Mouse (Mus musculus) hindbrain, embryonic 13.5 days (tissue): Measurements from ENCODE around the gene Bend6. TPM values are rescaled to one million over a fixed set of nuclear protein-coding genes. Genes with fewer than 3 reads are reported as not detected.

Experiments
- ATAC-seq: fragments of 200-750 bp; cut with Nextera tagmentation; 2 replicates; pipeline ENCODE4 v1.8.0; 2017; ENCODE audit warnings: moderate TSS enrichment; ENCODE audit not compliant: low FRiP score
- H3K27ac ChIP-seq: fragments of 300-500 bp; sonication (generic); 2 replicates; pipeline ENCODE4 v1.5.1; 2015; ENCODE audit warnings: inconsistent platforms, mild to moderate bottlenecking, moderate library complexity
- H3K27me3 ChIP-seq: fragments of 300-500 bp; sonication (generic); 2 replicates; pipeline ENCODE4 v1.6.1; 2015; ENCODE audit warnings: mild to moderate bottlenecking, inconsistent platforms
- H3K36me3 ChIP-seq: fragments of 300-500 bp; sonication (generic); 2 replicates; pipeline ENCODE4 v1.6.1; 2015; ENCODE audit warnings: mild to moderate bottlenecking, inconsistent platforms
- H3K4me1 ChIP-seq: fragments of 300-500 bp; sonication (generic); replicated peaks from 2 replicates; pipeline ENCODE4 v1.6.1; 2015; ENCODE audit warnings: inconsistent platforms
- H3K4me2 ChIP-seq: fragments of 300-500 bp; sonication (generic); 2 replicates; pipeline ENCODE4 v1.6.1; 2015; ENCODE audit warnings: inconsistent platforms, mild to moderate bottlenecking, moderate library complexity
- H3K4me3 ChIP-seq: fragments of 300-500 bp; sonication (generic); 2 replicates; pipeline ENCODE4 v1.5.1; 2015; ENCODE audit warnings: mild to moderate bottlenecking, inconsistent platforms
- H3K9ac ChIP-seq: fragments of 300-500 bp; sonication (generic); 2 replicates; pipeline ENCODE4 v1.6.1; 2015; ENCODE audit warnings: mild to moderate bottlenecking, inconsistent platforms
- H3K9me3 ChIP-seq: fragments of 300-500 bp; sonication (generic); 2 replicates; pipeline ENCODE4 v1.6.1; 2016; ENCODE audit warnings: inconsistent platforms
- WGBS: fragments of 180-500 bp; shearing (Covaris S2); methylation state at CpG from one replicate; pipeline ENCODE4 v1.1.7; 2015; 5-methylcytosine and 5-hydroxymethylcytosine counted together
- polyA plus RNA-seq: library from polyadenylated mRNA; unstranded; fragments of >200 nt; fragmentation: Nextera tagmentation; extraction: Ambion mirVana; gene quantifications from 2 replicates; pipeline ENCODE4 v1.2.1, GENCODE M21; 2015

Gene Bend6
- polyA plus RNA-seq, 1 experiment from 2014 or later, result 20.5 TPM

- no peak overlapping the region for H3K4me3 ChIP-seq
- H3K4me2 ChIP-seq, result no peak overlapping the region
- H3K9ac ChIP-seq, result no peak overlapping the region
- no peaks in the 10 kb centered on the region for H3K27me3 ChIP-seq
- no peak for ATAC-seq
- no peaks in the 10 kb centered on the region for H3K36me3 ChIP-seq
- H3K9me3 ChIP-seq, result no peaks in the 10 kb centered on the region
- H3K4me1 ChIP-seq, result no peaks in the 10 kb centered on the region
- 92% methylated on average over 8 of the region's 8 CpGs for WGBS
- H3K27ac ChIP-seq, result no peak overlapping the region
Observed at GRCm38 (mm10) chr1:33900175-33900574, 7.4 kb downstream of the Bend6 start.

GRCm38 (mm10) chr1:33898373-33898772 is 9.2 kb downstream of the Bend6 start:
- Histone ChIP-seq H3K9ac (no peak overlapping the region), H3K4me2 (no peak overlapping the region), H3K36me3 (no peaks in the 10 kb centered on the region), H3K4me1 (no peaks in the 10 kb centered on the region), H3K27me3 (no peaks in the 10 kb centered on the region), H3K27ac (no peak overlapping the region), H3K9me3 (no peaks in the 10 kb centered on the region), H3K4me3 (no peak overlapping the region)
- WGBS, result 93% methylated on average over 6 of the region's 6 CpGs
- ATAC-seq, result no peak

GRCm38 (mm10) chr1:33897426-33897825 is 10.2 kb downstream of the Bend6 start:
- no peak for ATAC-seq
- Histone ChIP-seq H3K4me2 (no peak overlapping the region), H3K9me3 (no peaks in the 10 kb centered on the region), H3K27ac (no peak overlapping the region), H3K4me1 (no peaks in the 10 kb centered on the region), H3K4me3 (no peak overlapping the region), H3K36me3 (no peaks in the 10 kb centered on the region), H3K27me3 (no peaks in the 10 kb centered on the region), H3K9ac (no peak overlapping the region)
- WGBS, result 88% methylated on average over 11 of the region's 11 CpGs

GRCm38 (mm10) chr1:33896666-33897065 is 10.9 kb downstream of the Bend6 start:
- no peak overlapping the region for H3K9ac ChIP-seq
- no peak overlapping the region for H3K27ac ChIP-seq
- no peak overlapping the region for H3K4me3 ChIP-seq
- H3K27me3 ChIP-seq, result no peaks in the 10 kb centered on the region
- H3K4me1 ChIP-seq, result no peaks in the 10 kb centered on the region
- H3K36me3 ChIP-seq, result no peaks in the 10 kb centered on the region
- ATAC-seq, result no peak
- 85% methylated on average over 4 of the region's 4 CpGs for WGBS
- no peaks in the 10 kb centered on the region for H3K9me3 ChIP-seq
- no peak overlapping the region for H3K4me2 ChIP-seq

GRCm38 (mm10) chr1:33896116-33896515 is 11.5 kb downstream of the Bend6 start:
- no peak overlapping the region for H3K4me3 ChIP-seq
- no peaks in the 10 kb centered on the region for H3K4me1 ChIP-seq
- H3K9ac ChIP-seq, result no peak overlapping the region
- WGBS, result 75% methylated on average over 6 of the region's 6 CpGs
- ATAC-seq, result no peak
- no peak overlapping the region for H3K4me2 ChIP-seq
- no peaks in the 10 kb centered on the region for H3K36me3 ChIP-seq
- no peaks in the 10 kb centered on the region for H3K9me3 ChIP-seq
- H3K27me3 ChIP-seq, result no peaks in the 10 kb centered on the region
- H3K27ac ChIP-seq, result no peak overlapping the region

- ATAC-seq, result no peak
- Histone ChIP-seq H3K4me2 (no peak overlapping the region), H3K9me3 (no peaks in the 10 kb centered on the region), H3K27me3 (no peaks in the 10 kb centered on the region), H3K4me1 (no peaks in the 10 kb centered on the region), H3K4me3 (no peak overlapping the region), H3K9ac (no peak overlapping the region), H3K27ac (no peak overlapping the region), H3K36me3 (no peaks in the 10 kb centered on the region)
- WGBS, result 68% methylated on average over 10 of the region's 10 CpGs
Observed at GRCm38 (mm10) chr1:33892784-33893183, 14.8 kb downstream of the Bend6 start.

- H3K9me3 ChIP-seq, result no peaks in the 10 kb centered on the region
- peak overlapping the region; percentile 37 for H3K4me2 ChIP-seq
- no peaks in the 10 kb centered on the region for H3K4me1 ChIP-seq
- 24% methylated on average over 18 of the region's 18 CpGs for WGBS
- no peak for ATAC-seq
- no peaks in the 10 kb centered on the region for H3K36me3 ChIP-seq
- H3K9ac ChIP-seq, result no peak overlapping the region
- H3K27me3 ChIP-seq, result no peaks in the 10 kb centered on the region
- H3K4me3 ChIP-seq, result no peak overlapping the region
- no peak overlapping the region for H3K27ac ChIP-seq
Observed at GRCm38 (mm10) chr1:33883102-33883839, 24.3 kb downstream of the Bend6 start.

GRCm38 (mm10) chr1:33878170-33878569 is 29.4 kb downstream of the Bend6 start:
- Histone ChIP-seq H3K9ac (no peak overlapping the region), H3K27ac (no peak overlapping the region), H3K4me3 (no peak overlapping the region), H3K4me2 (no peak overlapping the region), H3K36me3 (no peaks in the 10 kb centered on the region), H3K4me1 (no peaks in the 10 kb centered on the region), H3K9me3 (no peaks in the 10 kb centered on the region), H3K27me3 (no peaks in the 10 kb centered on the region)
- 85% methylated on average over 7 of the region's 7 CpGs for WGBS
- ATAC-seq, result no peak

GRCm38 (mm10) chr1:33876416-33876815 is 31.2 kb downstream of the Bend6 start:
- H3K27me3 ChIP-seq, result no peaks in the 10 kb centered on the region
- 83% methylated on average over 3 of the region's 3 CpGs for WGBS
- no peak overlapping the region for H3K9ac ChIP-seq
- H3K9me3 ChIP-seq, result no peaks in the 10 kb centered on the region
- H3K4me3 ChIP-seq, result no peak overlapping the region
- H3K4me1 ChIP-seq, result no peaks in the 10 kb centered on the region
- H3K4me2 ChIP-seq, result no peak overlapping the region
- no peak for ATAC-seq
- H3K36me3 ChIP-seq, result no peaks in the 10 kb centered on the region
- H3K27ac ChIP-seq, result no peak overlapping the region

GRCm38 (mm10) chr1:33875691-33876090 is 31.9 kb downstream of the Bend6 start:
- Histone ChIP-seq H3K9ac (no peak overlapping the region), H3K27ac (no peak overlapping the region), H3K9me3 (no peaks in the 10 kb centered on the region), H3K4me1 (no peaks in the 10 kb centered on the region), H3K4me3 (no peak overlapping the region), H3K36me3 (no peaks in the 10 kb centered on the region), H3K27me3 (no peaks in the 10 kb centered on the region), H3K4me2 (no peak overlapping the region)
- no peak for ATAC-seq
- WGBS, result 51% methylated on average over 6 of the region's 6 CpGs

- H3K4me1 ChIP-seq, result no peaks in the 10 kb centered on the region
- no peak for ATAC-seq
- no peaks in the 10 kb centered on the region for H3K36me3 ChIP-seq
- H3K9ac ChIP-seq, result no peak overlapping the region
- no peaks in the 10 kb centered on the region for H3K27me3 ChIP-seq
- no peaks in the 10 kb centered on the region for H3K9me3 ChIP-seq
- H3K27ac ChIP-seq, result no peak overlapping the region
- WGBS, result 77% methylated on average over 5 of the region's 5 CpGs
- H3K4me3 ChIP-seq, result no peak overlapping the region
- H3K4me2 ChIP-seq, result no peak overlapping the region
Observed at GRCm38 (mm10) chr1:33873561-33873960, 34.1 kb downstream of the Bend6 start.

GRCm38 (mm10) chr1:33869437-33869836 is 38.2 kb downstream of the Bend6 start:
- ATAC-seq, result no peak
- H3K4me3 ChIP-seq, result no peak overlapping the region
- WGBS, result 92% methylated on average over 3 of the region's 3 CpGs
- H3K36me3 ChIP-seq, result no peaks in the 10 kb centered on the region
- no peak overlapping the region for H3K9ac ChIP-seq
- H3K4me1 ChIP-seq, result no peaks in the 10 kb centered on the region
- H3K9me3 ChIP-seq, result no peaks in the 10 kb centered on the region
- H3K4me2 ChIP-seq, result no peak overlapping the region
- H3K27me3 ChIP-seq, result no peaks in the 10 kb centered on the region
- no peak overlapping the region for H3K27ac ChIP-seq

- Histone ChIP-seq H3K4me2 (no peak overlapping the region), H3K27ac (no peak overlapping the region), H3K9me3 (no peaks in the 10 kb centered on the region), H3K4me3 (no peak overlapping the region), H3K9ac (no peak overlapping the region), H3K36me3 (no peaks in the 10 kb centered on the region), H3K27me3 (no peaks in the 10 kb centered on the region), H3K4me1 (no peaks in the 10 kb centered on the region)
- ATAC-seq, result no peak
- 91% methylated on average over 2 of the region's 2 CpGs for WGBS
Observed at GRCm38 (mm10) chr1:33869031-33869430, 38.6 kb downstream of the Bend6 start.
